Mouse (Mus musculus) left cerebral cortex, adult 2 months (tissue): ENCODE results near the gene Haus6. TPM values are rescaled to one million over a fixed set of nuclear protein-coding genes. Genes with fewer than 3 reads are reported as not detected.
"Not testable (repeated sequence)": the region's sequence is repeated elsewhere in the genome, so short reads cannot be mapped to it uniquely, and the experiment has no call there.

ENCODE experiments used
- DNase-seq, 2 experiments: peaks; one replicate each; pipeline ENCODE4 v3.0.0; 2021 to 2022; ENCODE audit warnings: low spot score in 2 of 2, mixed read lengths in 1 of 2; ENCODE audit errors: extremely low spot score in 1 of 2
- H3K27ac ChIP-seq: fragments of 200-600 bp; 2 replicates; pipeline ENCODE4 v1.8.1; 2022
- H3K4me3 ChIP-seq: fragments of 200-600 bp; 2 replicates; pipeline ENCODE4 v1.8.1; 2022
- CTCF ChIP-seq: fragments of 200-600 bp; IDR thresholded peaks from 2 replicates; pipeline ENCODE4 v1.8.1; 2022; ENCODE audit warnings: antibody characterized with exemption, mild to moderate bottlenecking, moderate library complexity
- intact Hi-C: fragments of 180-260 bp; cut with DNase I; formaldehyde crosslinking; loops from one replicate; pipeline ENCODE4 v1.15.1; 2025
- long read RNA-seq, 2 experiments: library from polyadenylated mRNA; stranded (forward); transcript quantifications; one replicate each; pipeline ENCODE4 v2.0.0; 2021; ENCODE audit warnings: borderline mapping rate in 2 of 2
- total RNA-seq, 2 experiments: library from RNA; stranded (reverse); gene quantifications; 2 replicates each; pipeline ENCODE4 v1.2.3; 2021

The Haus6 gene
- total RNA-seq, result 1 to 10 TPM; 9.5 to 10.0 TPM
- long read RNA-seq, experiment 1, full-length matches to known transcripts, result 5 of 8 reads
- long read RNA-seq, experiment 1, partial matches to known transcripts, result 0 of 8 reads
- long read RNA-seq, experiment 1, other reads (novel, unspliced or antisense), result 3 of 8 reads
- long read RNA-seq, experiment 2, full-length matches to known transcripts, result 3 of 7 reads
- long read RNA-seq, experiment 2, partial matches to known transcripts, result 1 of 7 reads
- long read RNA-seq, experiment 2, other reads (novel, unspliced or antisense), result 3 of 7 reads

DNA sequence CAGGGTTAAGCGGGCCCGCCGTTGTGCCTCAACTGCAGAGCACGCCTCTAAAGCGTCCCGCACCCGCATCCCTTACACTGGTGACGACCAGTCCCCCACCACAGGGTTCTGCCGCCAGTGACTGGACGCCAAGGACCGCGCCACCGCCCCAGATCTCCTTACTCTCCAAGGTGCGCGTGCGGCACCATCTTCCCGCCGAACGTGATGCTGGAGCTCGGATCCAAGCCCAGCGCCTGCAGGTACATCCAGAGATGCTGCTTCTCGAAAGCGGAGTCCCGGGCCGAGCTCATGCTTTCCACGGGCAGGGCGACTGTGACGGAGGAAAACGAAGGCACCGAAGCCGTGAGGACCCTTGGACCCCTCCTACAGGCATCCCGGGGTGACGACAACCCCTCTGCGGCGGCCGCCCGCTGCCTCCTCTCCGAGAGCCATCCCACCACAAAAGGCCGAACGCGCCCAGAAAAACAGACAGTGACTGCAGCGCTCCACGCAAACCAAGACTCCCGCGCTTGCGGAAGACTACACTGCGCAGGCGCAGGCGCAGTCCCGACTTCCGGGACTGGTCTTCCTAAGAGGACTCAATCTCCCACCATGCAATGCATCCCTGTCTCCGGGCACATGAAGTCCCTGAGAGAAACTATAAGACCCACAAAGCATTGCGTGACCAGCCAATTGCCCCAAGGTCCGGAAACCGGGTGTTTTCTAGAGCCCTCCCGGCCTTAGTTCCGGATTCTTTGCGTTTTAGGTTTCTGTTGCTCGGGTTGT, at the start of gene Haus6:
Gene Haus6 (minus strand): TSS at position 532 of the 765 bp plus-strand sequence.
- intact Hi-C loops, result loop anchor here (1.0 to 5.0 kb wide), 4 partner anchors 36 to 246 kb away; partner anchors contain the start of genes Dennd4c, Rps6 and Rraga
- no peak for TF ChIP-seq CTCF
- peak within 1 kb of the TSS; percentile 72 for H3K27ac ChIP-seq
- peak within 1 kb of the TSS; percentile 94 for H3K4me3 ChIP-seq
- peak; percentile 91 for DNase-seq

DNA sequence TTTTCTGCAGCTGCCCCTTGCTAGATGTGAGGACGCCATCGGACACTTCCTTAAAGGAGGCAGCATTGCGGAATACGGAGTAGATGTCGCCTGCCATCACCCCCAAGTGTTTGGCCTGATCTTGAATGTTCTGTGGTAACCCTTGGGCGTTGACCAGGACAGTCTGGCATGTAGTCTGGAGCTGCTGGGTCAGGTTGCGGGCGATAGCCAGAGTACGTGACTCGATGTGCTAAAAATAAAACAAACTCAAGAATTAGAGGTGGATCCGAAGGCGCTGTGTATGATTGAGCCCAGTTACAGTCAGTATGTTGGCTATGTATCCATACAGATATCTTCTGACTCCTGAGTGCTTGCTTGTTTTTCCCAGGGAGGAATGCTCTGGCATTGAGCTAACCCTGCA, 45.3 kb upstream of the Haus6 start:
- no peak for TF ChIP-seq CTCF
- no peak for DNase-seq
- intact Hi-C loops, result no loop called here
- Histone ChIP-seq H3K4me3 (no peak overlapping the region), H3K27ac (no peak overlapping the region)

DNA sequence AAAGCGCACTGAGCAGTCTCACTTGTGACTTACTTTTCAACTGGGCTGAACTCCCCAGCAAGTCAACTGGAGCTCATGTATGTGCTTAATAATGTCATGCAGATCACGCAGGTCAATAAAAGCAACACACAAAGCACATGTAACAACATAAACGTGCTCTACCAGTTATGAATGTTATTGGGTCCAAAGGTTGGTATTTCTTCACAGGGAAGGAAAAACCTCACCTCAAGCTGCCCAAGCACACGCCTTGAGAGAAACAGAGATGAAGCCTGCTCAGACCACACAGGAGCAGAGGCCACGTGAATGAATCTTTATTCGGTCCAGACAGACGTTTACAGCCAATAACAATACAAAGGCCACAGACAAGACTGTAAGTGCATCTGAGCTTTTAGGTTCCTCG, 44.6 kb upstream of the Haus6 start:
- not testable (repeated sequence) for H3K4me3 ChIP-seq, H3K27ac ChIP-seq, DNase-seq
- intact Hi-C loops, result loop anchor here (1.0 kb wide), 1 partner anchor 31 kb away; no protein-coding TSS in a partner anchor

DNA sequence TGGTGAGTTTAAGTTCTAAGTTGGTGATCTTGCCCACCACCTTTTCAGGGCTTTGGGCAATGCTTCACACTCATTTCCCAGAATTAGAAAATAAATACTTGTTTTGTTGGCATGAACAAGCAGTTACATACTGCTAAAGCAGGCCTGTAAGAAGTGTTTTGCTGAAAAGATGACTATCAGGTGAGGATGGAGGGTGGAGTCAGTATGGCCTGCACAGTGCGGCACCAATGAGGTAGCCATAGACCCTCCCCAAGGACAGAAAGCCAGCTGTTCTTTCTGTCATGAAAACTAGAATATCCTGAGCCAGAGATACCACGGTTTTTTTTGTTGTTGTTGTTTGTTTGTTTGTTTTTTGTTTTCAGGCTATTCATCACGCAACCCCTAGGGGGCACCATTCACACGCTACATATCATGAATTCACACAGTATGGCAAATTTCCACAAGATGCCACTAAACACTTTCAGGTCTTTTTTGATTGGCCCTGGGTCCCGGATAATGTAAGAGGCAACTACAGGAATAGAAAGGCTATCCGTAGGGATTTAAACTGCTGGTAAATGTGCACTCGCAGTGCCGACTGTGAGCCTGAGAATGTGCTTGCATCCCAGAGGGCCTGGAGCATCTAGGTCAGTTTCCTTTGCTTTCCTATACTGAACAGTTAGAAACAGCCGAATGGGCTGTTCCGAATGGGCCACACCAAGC, 40.0 kb upstream of the Haus6 start:
- no peak overlapping the region for H3K4me3 ChIP-seq
- intact Hi-C loops, result loop anchor here (2.0 kb wide), 1 partner anchor 45 kb away; no protein-coding TSS in a partner anchor
- no peak for DNase-seq
- peak; percentile 61 for TF ChIP-seq CTCF
- no peak overlapping the region for H3K27ac ChIP-seq

DNA sequence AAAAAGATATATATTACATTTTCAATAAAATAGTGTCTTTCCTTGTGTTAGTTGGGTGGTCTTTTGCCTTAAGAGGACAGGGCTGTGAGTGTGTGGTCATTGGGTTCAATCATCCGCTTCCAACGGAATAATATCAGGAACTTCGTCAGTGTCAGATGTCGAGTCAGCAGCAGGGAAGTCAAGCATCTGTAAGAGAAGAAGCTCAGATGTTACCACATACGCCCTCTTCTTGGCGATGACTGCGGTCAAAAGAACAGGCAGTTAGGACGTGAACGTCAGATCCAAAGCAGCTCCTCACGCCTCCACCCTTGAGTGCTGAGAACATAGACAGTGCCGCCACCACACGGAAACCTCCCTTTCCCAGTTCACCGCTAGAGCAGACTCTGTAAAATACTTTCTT, 36.5 kb upstream of the Haus6 start:
- H3K27ac ChIP-seq, DNase-seq, H3K4me3 ChIP-seq, intact Hi-C loops: not testable (repeated sequence)

DNA sequence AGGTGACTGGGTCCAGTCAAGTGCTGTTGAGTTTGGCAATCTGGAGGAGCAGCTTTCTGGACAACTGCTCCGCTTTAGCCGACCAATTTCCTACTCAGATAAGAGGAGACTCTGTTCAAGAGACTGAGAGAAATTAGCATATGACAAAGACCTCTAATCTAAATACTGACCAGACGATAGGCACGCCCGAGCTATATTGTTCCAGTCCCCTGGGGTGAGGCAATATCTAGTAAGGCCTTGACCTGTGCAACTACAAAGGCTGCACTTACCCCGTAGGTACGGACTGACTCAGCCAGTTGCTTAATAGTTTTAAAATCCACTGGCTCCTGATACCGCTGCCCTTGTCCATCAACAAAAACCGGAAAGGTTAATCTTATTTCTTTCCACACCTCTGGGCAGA, 25.7 kb upstream of the Haus6 start:
- intact Hi-C loops, H3K4me3 ChIP-seq, DNase-seq, H3K27ac ChIP-seq: not testable (repeated sequence)

DNA sequence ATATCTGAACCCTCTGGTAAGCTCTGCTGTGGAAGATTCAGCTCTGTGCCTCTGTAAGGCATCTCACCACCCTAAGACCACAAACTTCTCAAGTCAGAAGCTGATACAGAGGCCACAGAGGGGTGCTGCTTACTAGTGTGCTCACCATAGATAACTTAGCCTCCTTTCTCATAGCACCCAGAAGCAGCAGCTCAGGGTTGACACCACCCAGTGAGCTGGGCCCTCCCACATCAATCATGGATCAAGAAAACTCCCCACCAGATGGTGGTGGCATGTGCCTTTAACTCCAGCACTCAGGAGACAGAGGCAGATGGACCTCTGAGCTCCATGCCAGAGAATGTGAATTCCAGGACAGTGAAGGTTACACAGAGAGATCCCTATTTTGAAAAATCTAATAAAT, 23.0 kb upstream of the Haus6 start:
- intact Hi-C loops, DNase-seq, H3K27ac ChIP-seq, H3K4me3 ChIP-seq: not testable (repeated sequence)

DNA sequence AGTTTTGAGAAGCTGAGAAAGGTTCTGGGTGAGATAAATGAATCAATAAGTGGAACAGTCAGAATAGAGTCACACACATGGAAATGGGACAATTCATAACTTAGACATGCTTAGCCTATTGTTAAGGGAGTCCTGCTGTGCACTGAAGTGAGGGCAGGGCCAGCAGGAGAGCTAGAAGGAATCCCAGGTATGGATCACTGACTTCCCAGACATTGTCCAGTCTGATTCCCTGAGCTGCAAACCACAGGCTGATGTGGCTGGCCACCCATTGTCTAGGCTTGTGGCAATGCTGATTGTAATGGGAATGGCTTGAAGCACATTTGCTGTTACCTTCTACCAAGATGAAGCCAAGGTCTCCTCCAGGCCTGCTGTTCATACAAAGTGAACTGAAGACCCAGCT, 22.5 kb upstream of the Haus6 start:
- DNase-seq, intact Hi-C loops, H3K27ac ChIP-seq, H3K4me3 ChIP-seq: not testable (repeated sequence)

DNA sequence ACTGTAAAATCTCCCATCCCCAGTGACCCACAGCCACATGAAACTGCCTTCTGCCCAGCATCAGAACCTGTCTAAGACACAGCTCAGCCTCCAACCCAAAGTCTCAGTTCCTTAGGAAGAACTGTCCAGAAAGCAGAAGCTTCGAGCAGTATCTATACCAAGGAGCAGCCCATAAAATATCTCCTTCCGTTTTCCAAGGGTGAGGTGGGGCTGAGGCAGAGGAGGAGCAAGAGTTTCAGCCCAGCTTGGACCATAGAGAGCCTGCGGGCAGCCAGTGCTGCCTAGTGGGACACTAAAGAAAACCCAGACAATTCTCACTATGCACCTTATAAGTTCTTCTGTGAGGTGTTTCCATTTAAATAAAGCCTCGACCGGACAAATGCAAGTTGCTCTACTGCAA, 20.7 kb upstream of the Haus6 start:
- H3K4me3 ChIP-seq, intact Hi-C loops, DNase-seq, H3K27ac ChIP-seq: not testable (repeated sequence)

DNA sequence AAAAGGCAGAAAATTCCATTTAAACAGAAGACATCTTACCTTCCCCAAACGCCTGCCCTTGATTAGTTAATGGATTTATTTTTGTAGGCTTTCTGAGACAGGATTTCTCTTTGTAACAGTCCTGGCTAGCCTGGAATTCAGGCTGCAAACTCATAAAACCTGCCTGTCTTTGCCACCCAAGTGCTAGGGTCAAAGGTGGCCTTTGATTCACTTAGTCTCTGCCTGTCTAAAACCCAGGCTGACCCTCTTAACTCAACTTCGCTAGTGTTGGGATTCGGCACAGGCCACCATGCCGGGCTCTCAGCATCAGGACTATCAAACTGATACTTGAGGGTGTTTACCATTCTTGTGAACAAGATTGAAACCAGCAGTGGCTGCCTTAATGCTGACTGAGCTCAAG, 20.0 kb upstream of the Haus6 start:
- intact Hi-C loops, result no loop called here
- no peak for TF ChIP-seq CTCF
- Histone ChIP-seq H3K27ac (no peak overlapping the region), H3K4me3 (no peak overlapping the region)
- DNase-seq, result no peak

DNA sequence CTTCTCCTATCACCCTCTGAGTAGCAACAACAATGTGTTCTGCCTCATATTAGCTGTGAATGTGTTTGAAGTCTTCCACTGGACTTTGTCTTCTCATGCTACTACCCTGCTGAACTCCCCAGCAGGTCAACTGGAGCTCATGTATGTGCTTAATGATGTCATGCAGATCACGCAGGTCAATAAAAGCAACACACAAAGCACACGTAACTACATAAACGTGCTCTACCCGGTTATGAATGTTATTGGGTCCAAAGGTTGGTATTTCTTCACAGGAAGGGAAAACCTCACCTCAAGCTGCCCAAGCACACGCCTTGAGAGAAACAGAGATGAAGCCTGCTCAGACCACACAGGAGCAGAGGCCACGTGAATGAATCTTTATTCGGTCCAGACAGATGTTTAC, 14.6 kb upstream of the Haus6 start:
- DNase-seq, H3K27ac ChIP-seq, H3K4me3 ChIP-seq, intact Hi-C loops: not testable (repeated sequence)

DNA sequence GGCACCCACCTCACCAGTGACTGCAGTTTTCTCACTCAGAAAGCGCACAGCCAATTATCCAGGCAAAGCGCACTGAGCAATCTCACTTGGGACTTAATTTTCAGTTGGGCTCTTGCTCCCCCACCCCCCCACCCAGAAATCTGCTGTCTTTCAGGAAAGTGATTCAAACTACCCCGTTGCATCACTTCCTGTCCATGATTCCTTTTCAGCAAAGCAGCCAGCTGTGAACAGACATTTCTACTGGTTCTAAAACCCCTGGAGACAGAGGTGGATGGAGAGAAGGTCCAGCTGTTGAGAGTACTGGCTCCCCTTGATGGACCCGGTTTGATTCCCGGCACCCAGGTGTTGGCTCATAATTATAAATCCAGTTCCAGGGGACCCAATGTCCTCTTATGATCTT, 13.6 kb upstream of the Haus6 start:
- no peak for DNase-seq
- Histone ChIP-seq H3K4me3 (no peak overlapping the region), H3K27ac (no peak overlapping the region)
- no peak for TF ChIP-seq CTCF
- intact Hi-C loops, result loop anchor here (1.0 kb wide), 1 partner anchor 31 kb away; no protein-coding TSS in a partner anchor
